Mouse (Mus musculus): ENCODE measurements around the gene Il3ra.

GRCm38 (mm10) chr14:14309416-14309815, 36.7 kb upstream of the Il3ra start:
- no peak for TF ChIP-seq CTCF (conservative IDR thresholded peaks at IDR 0.05; ENCODE audit: insufficient read depth, insufficient read length, low read depth, low read length)
- no peak for TF ChIP-seq POLR2A (IDR thresholded peaks at IDR 0.05; ENCODE audit: low read depth, low read length)
